Mouse (Mus musculus): ENCODE results near the gene Slc25a1.

DNA sequence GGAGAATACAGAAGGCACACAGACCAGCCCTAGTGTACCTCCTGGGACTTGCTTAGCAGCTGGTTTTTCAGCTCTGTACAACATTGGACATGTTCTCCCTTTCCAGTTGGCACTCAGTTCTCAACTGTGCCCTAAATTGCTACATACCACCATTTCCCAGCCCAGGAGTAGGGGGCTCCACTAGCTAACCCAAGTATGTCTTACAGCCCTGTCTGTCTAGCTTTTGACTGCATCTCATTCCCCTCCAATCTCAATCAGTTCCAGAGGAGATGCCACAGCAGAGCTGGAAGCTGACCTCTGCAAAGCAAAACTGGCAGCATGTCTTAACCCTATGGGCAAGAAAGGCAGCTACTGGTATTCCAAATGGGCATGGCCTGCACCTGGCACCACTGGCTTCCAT lies 31.9 kb downstream of the Slc25a1 start:
- TF ChIP-seq TAL1 (IDR thresholded peaks at IDR 0.05; ENCODE audit: low read length) (no peak), GATA1 (IDR thresholded peaks at IDR 0.05; ENCODE audit: low read length) (no peak)

Data from erythroblast, embryonic 14.5 days (primary cell).